Mouse (Mus musculus) limb, embryonic 11.5 days (tissue): ENCODE results near the gene E130114P18Rik. TPM values are rescaled to one million over a fixed set of nuclear protein-coding genes. Genes with fewer than 3 reads are reported as not detected.

ENCODE experiments used
- ATAC-seq: fragments of 200-750 bp; cut with Nextera tagmentation; 2 replicates; pipeline ENCODE4 v1.8.0; 2017; ENCODE audit warnings: low read depth; ENCODE audit not compliant: insufficient number of reproducible peaks, low FRiP score, low TSS enrichment
- DNase-seq: peaks from one replicate; pipeline ENCODE4 v3.0.0-alpha.2; 2015; ENCODE audit warnings: low spot score
- H3K27ac ChIP-seq: fragments of 300-500 bp; sonication (generic); replicated peaks from 2 replicates; pipeline ENCODE4 v1.5.1; 2014; ENCODE audit warnings: low read depth, mild to moderate bottlenecking, low read length
- H3K27me3 ChIP-seq: fragments of 300-500 bp; sonication (generic); 2 replicates; pipeline ENCODE4 v1.6.1; 2014; ENCODE audit warnings: mild to moderate bottlenecking, low read length, mixed read lengths; ENCODE audit not compliant: control insufficient read depth, insufficient read depth
- H3K36me3 ChIP-seq: fragments of 300-500 bp; sonication (generic); 2 replicates; pipeline ENCODE4 v1.6.1; 2014; ENCODE audit warnings: mild to moderate bottlenecking, low read length, moderate library complexity, mixed read lengths; ENCODE audit not compliant: control insufficient read depth, insufficient read depth
- H3K4me1 ChIP-seq: fragments of 300-500 bp; sonication (generic); 2 replicates; pipeline ENCODE4 v1.6.1; 2014; ENCODE audit warnings: low read length, mixed read lengths; ENCODE audit not compliant: control insufficient read depth, insufficient read depth
- H3K4me2 ChIP-seq: fragments of 300-500 bp; sonication (generic); 2 replicates; pipeline ENCODE4 v1.6.1; 2014; ENCODE audit warnings: low read depth, mild to moderate bottlenecking, moderate library complexity; ENCODE audit not compliant: severe bottlenecking
- H3K4me3 ChIP-seq: fragments of 300-500 bp; sonication (generic); 2 replicates; pipeline ENCODE4 v1.5.1; 2014; ENCODE audit warnings: low read depth, low read length
- H3K9ac ChIP-seq: fragments of 300-500 bp; sonication (generic); 2 replicates; pipeline ENCODE4 v1.6.1; 2014; ENCODE audit warnings: mild to moderate bottlenecking, low read length
- H3K9me3 ChIP-seq: fragments of 300-500 bp; sonication (generic); 2 replicates; pipeline ENCODE4 v1.6.1; 2016; ENCODE audit warnings: low read length; ENCODE audit not compliant: control insufficient read depth
- WGBS: fragments of 180-500 bp; shearing (Covaris S2); extraction: QIAGEN DNeasy Blood & Tissue Kit; methylation state at CpG from one replicate; pipeline ENCODE4 v1.1.7; 2014; 5-methylcytosine and 5-hydroxymethylcytosine counted together
- polyA plus RNA-seq: library from polyadenylated mRNA; unstranded; fragments of >200 nt; fragmentation: Nextera tagmentation; extraction: Ambion mirVana; gene quantifications from 2 replicates; pipeline ENCODE4 v1.2.1, GENCODE M21; 2014

E130114P18Rik gene
- polyA plus RNA-seq, 1 experiment from 2014 or later = 10.1 TPM

DNA sequence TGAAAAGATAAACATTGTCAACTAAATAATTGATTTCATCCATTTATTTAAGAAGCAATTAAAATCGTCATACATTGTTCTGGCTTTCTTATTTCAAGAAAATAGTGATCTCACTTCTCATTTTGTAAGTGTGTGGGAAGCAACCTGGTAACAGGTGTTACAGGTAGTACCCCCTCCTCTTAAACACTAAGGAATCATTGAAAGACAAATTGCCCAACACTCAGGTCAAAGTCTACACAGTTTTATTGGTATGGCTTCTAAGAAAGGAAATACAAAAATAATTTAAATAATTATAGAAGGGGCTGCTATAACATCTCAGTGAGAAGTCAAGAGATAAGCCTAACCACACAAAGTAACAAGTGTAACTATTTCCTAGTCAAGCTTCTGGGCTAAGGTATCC lies 188.1 kb downstream of the E130114P18Rik start:
- DNase-seq = no peak
- peaks cover 9% of the 10 kb centered on the region; the same call in 1 of the 2 replicates for H3K4me1 ChIP-seq

DNA sequence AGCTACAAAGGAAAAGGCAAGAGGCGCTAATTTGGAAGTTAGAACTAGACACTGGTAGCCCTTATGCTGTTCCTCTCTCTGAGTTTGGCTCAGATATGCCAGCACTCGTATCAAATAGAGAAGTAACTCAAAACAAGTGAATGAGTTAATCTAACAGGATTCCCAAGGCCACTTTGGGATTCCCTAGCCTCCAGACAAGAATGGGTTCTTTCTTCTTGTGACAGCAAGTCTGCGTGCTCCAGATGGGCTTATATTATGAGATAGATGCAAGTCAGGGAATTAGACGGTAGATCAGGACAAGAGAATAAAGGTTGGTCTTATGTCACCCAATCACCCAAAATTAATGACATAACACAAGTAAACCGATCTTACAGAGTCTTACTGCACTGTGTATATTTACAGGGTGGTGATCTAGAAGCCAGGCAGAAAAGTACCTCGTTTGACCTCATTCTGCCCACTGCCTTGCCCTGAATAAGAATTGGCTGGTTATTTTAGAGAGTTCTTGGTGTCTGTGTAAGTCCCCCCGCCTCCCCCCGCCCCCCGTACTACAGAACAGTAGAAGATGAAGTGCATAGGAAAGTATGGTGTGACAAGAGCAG lies 190.4 kb downstream of the E130114P18Rik start:
- WGBS = 69% methylated on average over 9 of the region's 9 CpGs
- DNase-seq (no peak), ATAC-seq (no peak)
- H3K27me3 ChIP-seq = no peaks in the 10 kb centered on the region
- H3K9me3 ChIP-seq = no peaks in the 10 kb centered on the region
- H3K4me3 ChIP-seq = no peak overlapping the region
- H3K27ac ChIP-seq = no peak overlapping the region
- H3K36me3 ChIP-seq = no peaks in the 10 kb centered on the region
- no peak overlapping the region for H3K4me2 ChIP-seq
- H3K9ac ChIP-seq = no peak overlapping the region
- H3K4me1 ChIP-seq = peaks cover 9% of the 10 kb centered on the region

More for the DNA sequence above, 188.1 kb downstream of the E130114P18Rik start:
- H3K27ac ChIP-seq = no peak overlapping the region
- no peak overlapping the region for H3K4me2 ChIP-seq
- H3K4me3 ChIP-seq = no peak overlapping the region
- no peak overlapping the region for H3K9ac ChIP-seq
- no peak for ATAC-seq
- no peaks in the 10 kb centered on the region for H3K27me3 ChIP-seq
- 35% methylated on average over 1 of the region's 1 CpGs for WGBS
- no peaks in the 10 kb centered on the region for H3K36me3 ChIP-seq
- H3K9me3 ChIP-seq = no peaks in the 10 kb centered on the region

DNA sequence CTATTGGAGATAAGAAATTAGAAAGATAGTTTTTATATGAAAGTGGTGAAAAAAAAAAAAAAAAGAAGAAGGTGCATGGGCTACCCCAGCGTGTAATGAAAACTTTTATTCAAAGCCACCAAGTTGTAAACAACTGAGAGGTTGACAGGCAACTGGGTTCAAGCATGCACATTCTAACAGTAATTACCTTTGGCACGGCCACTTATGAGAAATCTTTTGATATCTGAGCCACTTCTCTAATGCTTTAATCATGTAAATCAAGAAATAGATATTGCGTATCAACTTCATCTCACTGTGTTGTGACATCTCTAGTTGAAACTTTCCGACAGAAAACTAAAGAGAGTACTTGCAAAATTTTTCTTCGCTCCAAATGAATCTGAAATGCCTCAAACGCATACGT lies 192.7 kb downstream of the E130114P18Rik start:
- H3K27ac ChIP-seq = no peak overlapping the region
- no peak overlapping the region for H3K4me3 ChIP-seq
- H3K9ac ChIP-seq = no peak overlapping the region
- peak; percentile 18 for DNase-seq
- WGBS = 36% methylated on average over 7 of the region's 7 CpGs
- H3K4me2 ChIP-seq = no peak overlapping the region
- no peak for ATAC-seq
- H3K9me3 ChIP-seq = no peaks in the 10 kb centered on the region
- peaks cover 23% of the 10 kb centered on the region for H3K4me1 ChIP-seq
- H3K36me3 ChIP-seq = no peaks in the 10 kb centered on the region
- no peaks in the 10 kb centered on the region for H3K27me3 ChIP-seq

DNA sequence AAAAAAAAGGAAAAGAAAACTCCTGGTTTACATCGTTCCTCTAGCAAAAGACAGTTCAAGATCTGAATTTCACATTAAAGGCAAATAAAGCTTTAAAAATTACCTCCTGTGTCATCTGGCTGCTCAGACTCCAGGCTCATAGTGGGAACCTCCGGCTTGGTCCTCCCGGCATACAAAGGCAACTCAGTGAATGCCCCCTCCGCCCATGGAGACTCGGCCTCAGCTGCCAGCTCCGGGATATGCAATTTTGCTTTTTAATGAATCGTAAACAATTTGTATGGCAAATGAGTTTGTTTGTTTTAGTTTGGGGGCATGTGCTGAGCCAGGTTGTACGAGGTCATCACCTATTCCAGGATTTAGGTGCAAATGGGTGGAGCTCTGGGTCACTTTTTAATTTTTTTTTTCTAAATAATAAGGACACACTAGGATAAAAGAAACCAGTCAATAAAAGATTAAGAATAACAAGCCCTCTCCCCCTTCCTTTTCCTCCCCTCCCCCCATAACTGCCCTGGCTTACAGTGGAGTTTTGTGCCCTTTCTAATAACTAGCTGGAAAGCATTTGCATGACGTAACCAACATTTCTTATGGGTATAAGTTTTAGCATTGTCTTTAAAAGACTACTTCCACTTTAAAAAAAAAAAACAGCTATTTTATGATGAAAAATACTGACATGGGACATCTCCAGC lies 193.3 kb downstream of the E130114P18Rik start:
- Histone ChIP-seq H3K4me3 (0 out of 2 replicates have a peak overlapping the region, but pooled peaks have one; percentile 14), H3K9me3 (no peaks in the 10 kb centered on the region), H3K4me1 (peaks cover 23% of the 10 kb centered on the region), H3K36me3 (no peaks in the 10 kb centered on the region), H3K4me2 (peak overlapping the region; percentile 15; the same call in 1 of the 2 replicates), H3K9ac (peak overlapping the region; percentile 27; the same call in 1 of the 2 replicates), H3K27me3 (no peaks in the 10 kb centered on the region), H3K27ac (no peak overlapping the region)
- peak; percentile 37 for DNase-seq
- 32% methylated on average over 9 of the region's 9 CpGs for WGBS
- no peak for ATAC-seq

DNA sequence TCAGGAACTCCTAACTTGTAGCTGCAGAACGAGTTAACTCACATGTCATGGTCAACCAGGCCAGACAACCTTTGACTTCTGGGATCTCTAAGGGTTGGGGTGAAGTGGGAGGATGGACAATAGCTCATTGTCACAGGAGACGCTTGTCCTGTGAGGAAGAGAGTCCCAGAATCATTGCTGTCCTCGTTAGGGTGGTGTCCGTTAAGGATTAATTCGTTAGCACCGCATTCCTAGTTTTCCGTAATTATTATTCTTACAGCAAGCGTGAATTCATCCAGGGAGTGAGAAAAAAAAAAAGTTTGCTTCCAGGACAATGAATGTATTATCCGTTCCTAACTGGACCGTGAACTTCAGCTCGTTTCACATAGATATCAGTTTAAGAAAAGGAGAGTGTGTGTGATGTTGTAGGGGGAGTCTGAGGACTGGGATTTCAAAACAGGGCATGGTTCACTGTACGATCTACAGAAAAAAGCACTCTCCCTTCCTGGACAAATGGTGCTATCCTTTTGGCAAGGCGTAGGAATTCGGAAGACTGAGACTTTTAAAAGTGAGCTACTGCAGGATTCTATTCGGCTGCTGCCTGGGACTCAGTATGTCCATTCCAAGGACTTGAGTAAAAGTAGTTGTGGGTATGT lies 195.0 kb downstream of the E130114P18Rik start:
- peaks cover 31% of the 10 kb centered on the region for H3K4me1 ChIP-seq
- ATAC-seq (no peak), DNase-seq (peak; percentile 22)
- H3K36me3 ChIP-seq = no peaks in the 10 kb centered on the region
- H3K9ac ChIP-seq = peak overlapping the region; percentile 40; the same call in 1 of the 2 replicates
- H3K27me3 ChIP-seq = no peaks in the 10 kb centered on the region
- no peaks in the 10 kb centered on the region for H3K9me3 ChIP-seq
- WGBS = 55% methylated on average over 15 of the region's 15 CpGs
- peak overlapping the region; percentile 5; the same call in 1 of the 2 replicates for H3K4me3 ChIP-seq
- H3K27ac ChIP-seq = 0 out of 2 replicates have a peak overlapping the region, but pooled peaks have one; percentile 30
- peak overlapping the region; percentile 35 for H3K4me2 ChIP-seq

DNA sequence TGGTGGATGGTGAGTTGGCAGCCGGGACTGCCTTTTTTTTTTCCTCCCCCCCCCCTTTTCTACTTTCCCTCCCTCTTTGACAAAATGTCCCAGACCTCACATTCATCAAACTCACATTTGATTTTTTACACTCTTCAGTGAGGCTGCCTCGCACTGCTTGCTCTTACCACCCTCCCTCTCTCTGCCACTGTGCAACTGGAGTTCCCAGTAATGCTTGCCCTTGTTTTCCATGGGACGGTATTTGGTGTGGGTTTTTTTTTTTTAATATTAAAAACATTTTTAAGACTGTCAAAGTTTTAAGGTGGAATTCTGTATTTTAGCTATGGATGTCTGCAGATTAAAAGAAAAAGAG lies 195.8 kb downstream of the E130114P18Rik start:
- peaks cover 39% of the 10 kb centered on the region for H3K4me1 ChIP-seq
- no peak overlapping the region for H3K4me3 ChIP-seq
- H3K27ac ChIP-seq = no peak overlapping the region
- no peaks in the 10 kb centered on the region for H3K36me3 ChIP-seq
- peak overlapping the region; percentile 25 for H3K4me2 ChIP-seq
- H3K27me3 ChIP-seq = no peaks in the 10 kb centered on the region
- DNase-seq (no peak), ATAC-seq (no peak)
- no peaks in the 10 kb centered on the region for H3K9me3 ChIP-seq
- WGBS = 24% methylated on average over 3 of the region's 3 CpGs
- H3K9ac ChIP-seq = 0 out of 2 replicates have a peak overlapping the region, but pooled peaks have one; percentile 7

DNA sequence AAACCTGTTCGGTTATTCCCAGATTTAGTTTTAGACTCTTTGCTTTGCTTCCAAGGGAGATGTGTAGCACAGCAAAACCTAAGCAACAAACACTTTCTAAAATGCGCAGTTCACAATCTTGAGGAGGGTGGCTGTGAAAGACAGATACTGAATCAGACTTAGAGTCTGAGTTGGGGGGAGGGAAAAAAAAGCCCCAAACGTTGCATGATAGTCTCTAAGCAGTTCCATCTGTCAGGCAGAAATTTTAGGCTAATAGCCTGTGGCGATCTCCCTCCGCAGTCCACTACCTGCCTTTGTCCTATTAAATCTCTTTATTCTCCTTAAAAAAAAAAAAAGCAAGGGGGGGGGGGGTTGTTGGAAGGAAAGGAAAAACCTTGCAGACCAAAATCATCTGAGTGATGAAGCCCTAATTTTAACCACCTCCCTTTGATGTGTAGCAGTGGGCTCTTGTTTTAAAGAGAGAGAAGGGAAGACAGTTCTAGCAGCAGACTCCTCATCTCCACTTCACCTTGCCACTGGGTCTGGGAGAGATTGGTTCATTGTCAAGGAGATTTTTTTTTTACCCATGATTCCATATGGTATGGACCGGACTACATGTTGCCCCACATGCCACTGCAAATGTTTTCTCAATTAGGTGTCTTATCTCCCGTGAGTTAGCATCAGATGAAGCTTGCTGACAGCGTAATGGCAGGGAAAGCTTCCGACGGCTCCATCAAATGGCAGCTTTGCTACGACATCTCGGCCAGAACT lies 196.4 kb downstream of the E130114P18Rik start:
- no peak overlapping the region for H3K9ac ChIP-seq
- peaks cover 40% of the 10 kb centered on the region for H3K4me1 ChIP-seq
- ATAC-seq (no peak), DNase-seq (peak; percentile 29)
- H3K27me3 ChIP-seq = no peaks in the 10 kb centered on the region
- no peak overlapping the region for H3K27ac ChIP-seq
- H3K4me3 ChIP-seq = no peak overlapping the region
- H3K36me3 ChIP-seq = no peaks in the 10 kb centered on the region
- H3K9me3 ChIP-seq = no peaks in the 10 kb centered on the region
- 19% methylated on average over 12 of the region's 12 CpGs for WGBS
- H3K4me2 ChIP-seq = peak overlapping the region; percentile 25

DNA sequence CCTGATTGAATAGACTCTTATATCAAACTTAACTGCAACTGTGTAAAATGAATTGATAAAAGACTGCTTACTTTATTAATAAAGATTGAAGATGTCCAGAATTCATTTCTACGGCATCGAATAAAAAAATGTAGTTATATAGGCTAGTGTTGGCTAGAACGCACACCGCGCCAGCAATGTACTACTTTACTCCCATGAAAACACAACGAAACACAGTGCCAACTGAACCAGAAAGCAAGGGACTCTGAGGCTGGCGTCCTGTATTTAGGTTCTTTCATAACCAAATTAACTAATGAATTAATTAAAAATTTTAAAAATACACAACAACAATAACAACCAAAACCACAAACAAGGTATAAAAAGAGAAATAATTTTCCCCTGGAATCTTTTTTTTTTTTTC lies 197.0 kb downstream of the E130114P18Rik start:
- 89% methylated on average over 7 of the region's 7 CpGs for WGBS
- H3K4me1 ChIP-seq = peaks cover 42% of the 10 kb centered on the region
- DNase-seq = peak; percentile 14
- ATAC-seq = no peak
- no peak overlapping the region for H3K27ac ChIP-seq
- H3K27me3 ChIP-seq = no peaks in the 10 kb centered on the region
- H3K4me3 ChIP-seq = no peak overlapping the region
- no peak overlapping the region for H3K4me2 ChIP-seq
- no peaks in the 10 kb centered on the region for H3K9me3 ChIP-seq
- H3K9ac ChIP-seq = no peak overlapping the region
- no peaks in the 10 kb centered on the region for H3K36me3 ChIP-seq
